Mouse (Mus musculus) cerebellum, postnatal 36 days (tissue): Measurements from ENCODE around the gene 9930111J21Rik1.
"Not testable (repeated sequence)": the region's sequence is repeated elsewhere in the genome, so short reads cannot be mapped to it uniquely, and the experiment has no call there.

Source experiments
- DNase-seq, 2 experiments: peaks; one replicate each; pipeline ENCODE4 v3.0.0; 2021 to 2022; ENCODE audit warnings: mixed read lengths in 2 of 2

Gene 9930111J21Rik1

DNA sequence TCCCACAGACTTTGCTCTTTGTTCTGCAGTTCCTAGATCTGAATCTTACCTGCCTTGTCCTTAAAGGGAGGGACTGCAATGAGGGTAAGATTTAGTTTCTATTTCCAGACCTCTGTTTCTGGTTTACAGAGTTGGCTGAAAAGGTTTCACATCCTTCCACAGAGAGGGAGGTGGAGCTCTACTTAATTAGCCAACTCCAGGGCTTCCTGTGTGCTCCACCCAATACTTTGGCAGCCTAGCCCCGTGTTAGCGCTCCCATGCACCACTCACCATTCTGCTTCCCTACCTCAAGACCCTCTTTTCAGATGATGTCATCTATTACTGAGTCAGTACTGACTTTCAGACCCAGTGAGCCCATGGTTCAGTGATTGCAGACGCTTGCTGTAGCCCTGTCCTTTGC lies at the start of gene 9930111J21Rik1:
9930111J21Rik1 (minus strand) TSS at position 148 of the 400 bp plus-strand sequence.
- not testable (repeated sequence) for DNase-seq

DNA sequence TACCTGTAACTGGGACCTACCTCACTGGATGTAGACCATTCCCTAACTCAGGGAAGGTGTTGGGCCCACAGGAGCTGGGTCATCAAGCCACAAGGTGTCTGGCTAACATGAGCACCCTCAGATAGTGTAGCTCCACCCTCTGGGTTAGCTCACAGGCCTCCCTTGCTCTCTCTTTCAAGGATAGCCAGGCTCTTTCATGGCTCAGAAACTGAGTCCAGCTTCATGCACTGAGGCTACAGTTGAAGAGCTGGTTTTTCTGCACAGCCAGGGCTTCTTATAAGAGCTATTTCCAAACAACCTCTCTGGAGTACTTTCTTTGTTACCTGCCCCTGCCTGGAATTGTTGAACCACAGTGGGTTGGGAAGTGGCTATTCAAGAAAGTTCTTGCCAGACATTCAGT lies 32.9 kb upstream of the 9930111J21Rik1 start:
- not testable (repeated sequence) for DNase-seq

DNA sequence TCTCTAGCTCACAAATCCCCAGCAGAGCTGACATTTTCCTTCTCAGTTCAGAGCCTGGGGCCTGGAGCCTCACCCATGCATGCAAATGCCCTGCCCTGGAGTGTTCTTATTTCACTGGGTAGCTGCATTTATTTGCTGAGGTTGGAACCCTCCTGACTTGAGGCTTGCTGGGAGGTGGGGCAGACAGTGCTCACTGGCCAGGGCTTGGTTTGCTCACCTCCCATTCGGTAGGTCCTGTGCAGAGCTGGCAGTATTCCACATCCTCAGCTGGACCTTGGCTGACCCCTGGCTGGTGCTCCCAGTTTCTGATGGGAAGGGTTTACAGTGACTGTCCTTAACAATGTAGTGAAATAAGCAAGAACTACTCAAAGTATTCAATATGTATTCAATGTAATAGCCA lies 27.6 kb upstream of the 9930111J21Rik1 start:
- DNase-seq, result not testable (repeated sequence)

DNA sequence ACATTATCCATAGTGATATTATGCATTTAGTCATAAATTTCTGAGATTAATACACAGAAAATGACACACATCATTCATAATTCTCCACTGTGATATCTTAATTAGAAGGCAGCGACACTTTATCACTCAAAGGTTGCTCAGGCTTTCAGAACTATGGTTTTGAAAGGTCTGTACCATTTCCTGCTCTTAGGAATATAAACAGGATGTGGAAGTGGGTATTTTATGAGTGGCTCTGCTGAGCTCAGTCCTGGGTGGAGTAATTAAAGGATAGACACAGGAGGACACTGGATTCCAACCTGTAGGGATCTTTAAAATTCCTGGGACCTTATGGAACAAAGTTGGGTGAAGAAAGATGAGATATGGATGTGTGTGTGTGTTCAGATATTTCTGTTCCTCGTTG lies 27.1 kb upstream of the 9930111J21Rik1 start:
- DNase-seq, result not testable (repeated sequence)

DNA sequence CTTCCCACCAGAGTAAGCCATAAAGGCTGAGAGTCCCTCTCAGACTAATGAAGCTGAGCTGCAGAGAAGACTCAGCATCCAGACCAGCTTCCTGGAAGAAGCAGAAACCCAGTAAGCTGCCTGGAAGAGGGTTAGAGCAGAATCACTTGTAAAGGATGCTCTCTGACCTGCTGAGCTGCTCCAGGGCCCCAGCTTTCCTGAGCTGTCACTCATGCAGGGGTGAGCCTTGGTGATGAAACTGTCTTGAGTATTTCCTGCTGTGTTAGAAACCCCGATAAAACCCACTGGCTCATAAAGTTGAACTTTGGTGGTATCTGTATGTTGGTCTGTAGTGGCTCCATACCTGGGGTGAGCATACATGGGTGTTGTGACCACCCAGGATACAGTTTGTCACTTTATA lies 21.2 kb upstream of the 9930111J21Rik1 start:
- DNase-seq, result not testable (repeated sequence)

DNA sequence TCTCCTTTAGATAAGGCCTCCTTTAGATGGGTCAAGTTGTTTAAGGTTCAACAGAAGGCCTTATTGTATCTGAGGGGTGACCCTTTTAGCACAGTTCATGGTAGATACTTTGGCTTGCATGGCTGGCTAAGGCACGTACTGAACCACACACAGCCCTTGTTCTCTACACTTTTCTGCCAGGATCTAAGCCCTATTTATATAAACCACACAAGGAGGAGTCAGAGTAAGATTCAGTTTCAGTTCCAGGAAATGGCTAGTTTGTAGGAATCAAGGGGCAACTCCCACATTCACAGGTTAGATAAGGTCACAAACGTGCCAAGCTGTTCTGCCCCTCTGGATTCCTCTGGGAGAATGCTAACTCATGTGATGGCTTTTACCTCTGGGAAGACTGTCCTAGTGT lies 14.8 kb upstream of the 9930111J21Rik1 start, which contains the start of gene Tgtp1:
Tgtp1 (minus strand) TSS at position 155 of the 400 bp plus-strand sequence.
- DNase-seq, result not testable (repeated sequence)

DNA sequence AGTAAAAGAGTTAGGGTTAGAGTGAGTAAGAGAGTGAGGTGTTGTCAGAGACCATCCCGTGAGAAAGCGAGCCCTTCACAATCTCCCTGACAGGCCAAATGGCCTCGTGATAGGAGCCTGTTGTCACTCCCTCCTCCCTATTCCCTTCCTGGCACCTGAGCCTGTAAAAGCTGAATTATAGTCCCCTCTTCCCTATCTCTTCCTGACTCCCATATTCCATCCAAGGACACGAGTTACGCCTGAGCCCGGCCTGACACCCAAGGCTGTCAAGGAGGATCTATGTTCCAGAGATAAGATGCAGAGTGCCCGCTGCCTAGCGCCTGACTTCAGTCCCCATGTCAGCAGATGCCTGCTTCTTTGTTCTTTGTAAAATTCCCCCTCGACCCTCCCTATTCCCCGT lies 14.1 kb upstream of the 9930111J21Rik1 start:
- not testable (repeated sequence) for DNase-seq

DNA sequence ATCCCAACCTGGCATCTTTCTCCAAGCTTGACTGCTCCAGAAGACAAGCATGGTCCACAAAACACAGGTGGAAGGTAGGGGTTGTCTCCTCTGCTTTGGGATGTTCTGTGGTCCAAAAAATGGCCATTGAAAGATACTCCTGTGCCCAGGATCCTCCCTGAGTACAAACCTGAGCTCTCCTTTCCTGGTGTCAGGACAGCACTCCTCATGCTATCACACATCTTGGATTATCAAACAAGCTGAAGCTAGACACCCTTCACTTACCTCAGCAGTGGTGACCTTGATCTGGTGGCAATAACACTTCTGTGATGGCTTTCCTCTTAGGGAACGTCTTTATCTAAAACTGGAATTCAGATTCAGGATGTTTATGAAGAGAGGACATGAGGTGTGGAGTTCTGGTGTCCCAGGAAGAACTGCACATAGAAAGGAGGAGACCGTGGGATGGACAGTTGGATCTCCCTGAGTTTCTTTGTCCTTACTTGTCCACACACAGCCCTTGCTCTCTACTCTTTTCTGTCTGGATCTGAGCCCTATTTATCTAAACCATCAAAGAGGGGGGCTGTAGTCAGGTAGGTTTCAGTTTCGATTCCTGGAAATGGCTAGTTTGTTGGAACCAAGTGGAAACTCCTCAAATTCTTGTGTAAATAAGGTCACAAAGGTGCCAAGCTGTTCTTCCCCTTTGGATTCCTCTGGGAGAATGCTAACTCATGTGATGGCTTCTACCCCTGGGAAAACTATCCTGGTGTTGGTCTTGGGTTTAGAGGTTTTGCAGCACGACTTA lies 12.7 kb upstream of the 9930111J21Rik1 start, which contains the start of gene Gm12185:
Gm12185 (minus strand) TSS at position 487 of the 781 bp plus-strand sequence.
- not testable (repeated sequence) for DNase-seq

DNA sequence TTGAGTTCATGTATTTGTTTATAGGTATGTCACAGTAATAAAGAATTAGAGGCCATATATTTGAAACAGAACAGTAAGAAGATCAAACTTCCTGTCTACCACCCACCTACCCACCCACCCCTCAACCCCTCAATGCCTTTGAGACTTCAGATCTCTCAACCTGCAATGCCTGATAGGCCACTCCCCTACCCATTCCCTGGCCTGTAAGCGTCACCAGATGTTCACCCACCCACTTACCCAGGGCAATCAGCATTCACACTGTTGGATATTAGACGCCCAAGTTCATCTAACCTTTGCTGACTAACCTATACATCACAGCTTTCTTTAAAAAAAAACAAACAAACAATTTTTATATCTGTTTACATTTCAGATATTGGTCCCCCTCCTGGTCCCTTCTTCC lies 10.8 kb upstream of the 9930111J21Rik1 start:
- DNase-seq, result not testable (repeated sequence)

DNA sequence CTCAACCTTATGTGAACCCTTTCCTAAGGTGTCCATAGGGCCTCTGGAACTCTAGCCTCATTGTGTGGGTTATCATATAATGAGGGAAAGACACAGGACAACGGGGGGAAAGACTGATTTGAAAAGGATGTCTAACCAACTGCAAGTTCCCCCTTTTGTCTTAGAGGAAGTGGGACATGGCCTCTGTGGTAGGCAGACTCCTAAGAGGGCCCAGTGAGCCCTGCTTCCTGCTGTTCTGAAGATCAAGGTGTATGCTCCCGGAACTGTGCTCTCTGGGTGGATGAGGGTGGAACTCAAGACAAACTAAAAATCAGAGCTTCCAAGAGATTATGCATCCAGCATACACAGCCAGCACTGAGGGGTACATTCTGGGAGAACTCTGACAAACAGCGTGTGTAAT lies 9.0 kb upstream of the 9930111J21Rik1 start:
- DNase-seq, result not testable (repeated sequence)

DNA sequence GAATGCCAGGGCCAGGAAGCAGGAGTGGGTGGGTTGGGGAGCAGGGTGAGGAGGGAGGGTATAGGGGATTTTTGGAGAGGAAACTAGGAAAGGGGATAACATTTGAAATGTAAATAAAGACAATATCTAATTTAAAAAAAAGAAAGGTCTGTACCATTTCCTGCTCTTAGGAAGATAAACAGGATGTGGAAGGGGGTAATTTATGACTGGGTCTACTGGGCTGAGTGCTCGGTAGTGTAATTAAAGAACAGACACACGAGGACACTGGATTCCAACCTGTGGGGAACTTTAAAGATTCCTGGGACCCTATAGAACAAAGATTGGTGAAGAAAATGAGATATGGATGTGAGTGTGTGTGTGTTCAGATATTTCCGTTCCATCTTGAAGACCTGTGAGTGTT lies 3.6 kb upstream of the 9930111J21Rik1 start:
- not testable (repeated sequence) for DNase-seq

DNA sequence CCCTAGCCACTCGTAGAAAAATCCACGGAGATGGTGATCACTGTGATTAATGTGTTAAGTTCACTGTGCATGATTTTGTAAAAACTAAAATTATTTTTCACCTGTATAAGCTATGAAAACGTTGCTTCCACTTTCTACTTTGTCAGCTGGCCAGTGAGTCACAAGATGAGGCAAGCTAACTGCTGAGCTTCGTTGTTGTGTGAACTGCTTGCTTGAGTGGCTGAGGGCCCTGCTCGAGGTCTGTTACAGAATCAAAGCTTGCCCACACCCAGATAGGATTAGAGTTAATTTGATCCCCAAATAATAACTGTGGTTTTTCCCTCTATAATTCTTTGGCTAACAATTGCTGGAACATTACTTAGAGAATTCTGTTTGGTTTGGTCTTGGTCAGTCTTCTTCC lies 854 bp upstream of the 9930111J21Rik1 start:
- not testable (repeated sequence) for DNase-seq

DNA sequence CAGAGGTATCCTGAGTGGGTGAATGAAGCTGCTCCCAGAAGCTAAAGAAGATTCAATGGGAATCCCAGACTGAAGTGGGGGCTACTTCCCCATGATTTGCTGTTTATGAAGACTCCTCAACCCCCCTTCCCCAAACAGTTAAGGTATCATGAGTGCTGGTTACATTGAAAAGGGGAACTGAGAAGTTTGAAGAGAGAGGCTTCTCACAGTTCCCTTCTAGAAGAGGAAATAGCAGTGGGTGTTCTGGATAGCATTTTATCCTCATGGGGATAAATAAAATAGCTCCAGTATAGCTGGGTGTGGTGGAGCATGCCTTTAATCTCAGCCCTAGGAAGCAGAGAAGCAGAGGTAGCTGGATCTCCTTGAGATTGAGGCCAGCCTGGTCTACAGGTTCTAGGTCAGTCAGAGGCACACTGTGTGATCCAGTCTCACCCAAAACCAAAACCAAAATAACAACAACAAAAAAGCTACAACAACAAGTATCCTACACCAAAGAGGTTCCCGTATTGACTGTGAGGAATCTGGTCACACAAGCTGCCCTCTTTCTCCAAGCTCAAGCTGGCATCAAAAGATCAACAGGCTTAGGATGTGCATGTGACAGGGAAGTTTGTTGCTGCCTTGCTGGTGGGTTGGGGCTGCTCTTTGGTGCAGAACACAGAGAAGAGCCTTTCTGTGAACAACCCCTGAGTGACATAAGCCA lies 808 bp downstream of the 9930111J21Rik1 start, which contains the start of gene Olfr56:
Olfr56 (plus strand) TSS at position 650 of the 700 bp plus-strand sequence.
- not testable (repeated sequence) for DNase-seq

DNA sequence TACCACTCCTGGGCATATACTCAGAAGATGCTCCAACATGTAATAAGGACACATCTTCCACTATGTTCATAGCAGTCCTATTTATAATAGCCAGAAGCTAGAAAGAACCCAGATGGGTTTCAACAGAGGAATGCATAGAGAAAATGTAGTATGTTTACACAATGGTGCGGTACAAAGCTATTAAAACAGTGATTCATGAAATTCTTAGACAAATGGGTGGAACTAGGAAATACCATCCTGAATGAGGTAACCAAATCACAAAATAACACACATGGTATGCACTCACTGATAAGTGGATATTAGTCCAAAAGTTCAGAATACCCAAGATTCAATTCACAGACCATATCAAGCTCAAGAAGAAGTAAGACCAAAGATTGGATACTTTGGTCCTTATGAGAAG lies 4.5 kb downstream of the 9930111J21Rik1 start:
- DNase-seq, result not testable (repeated sequence)

DNA sequence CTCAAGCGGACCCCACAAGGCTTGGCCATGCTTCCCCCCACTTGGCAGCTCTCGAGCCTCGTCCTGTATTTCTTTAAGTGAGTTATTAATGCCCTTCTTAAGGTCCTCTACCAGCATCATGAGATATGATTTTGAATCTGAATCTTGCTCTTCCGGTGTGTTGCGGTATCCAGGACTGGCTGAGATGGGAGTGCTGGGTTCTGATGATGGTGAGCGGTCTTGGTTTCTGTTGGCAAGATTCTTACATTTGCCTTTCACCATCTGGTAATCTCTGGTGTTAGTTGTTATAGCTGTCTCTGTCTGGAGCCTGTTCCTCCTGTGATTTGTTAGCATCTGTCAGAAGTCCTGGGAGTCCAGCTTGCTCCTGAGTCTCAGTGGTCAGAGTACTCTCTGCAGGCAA lies 33.1 kb downstream of the 9930111J21Rik1 start, which contains the start of gene Psme2b:
Psme2b (minus strand) TSS at position 101 of the 400 bp plus-strand sequence.
- not testable (repeated sequence) for DNase-seq

DNA sequence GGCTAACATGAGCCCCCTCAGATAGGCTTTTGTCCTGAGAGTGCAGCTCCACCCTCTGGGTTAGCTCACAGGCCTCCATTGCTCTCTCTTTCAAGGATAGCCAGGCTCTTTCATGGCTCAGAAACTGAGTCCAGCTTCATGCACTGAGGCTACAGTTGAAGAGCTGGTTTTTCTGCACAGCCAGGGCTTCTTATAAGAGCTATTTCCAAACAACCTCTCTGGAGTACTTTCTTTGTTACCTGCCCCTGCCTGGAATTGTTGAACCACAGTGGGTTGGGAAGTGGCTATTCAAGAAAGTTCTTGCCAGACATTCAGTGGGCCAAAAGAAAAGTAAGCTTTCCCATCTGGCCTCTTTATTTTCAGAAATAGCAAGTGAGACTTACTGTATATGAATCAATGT lies 39.9 kb downstream of the 9930111J21Rik1 start:
- DNase-seq, result not testable (repeated sequence)

DNA sequence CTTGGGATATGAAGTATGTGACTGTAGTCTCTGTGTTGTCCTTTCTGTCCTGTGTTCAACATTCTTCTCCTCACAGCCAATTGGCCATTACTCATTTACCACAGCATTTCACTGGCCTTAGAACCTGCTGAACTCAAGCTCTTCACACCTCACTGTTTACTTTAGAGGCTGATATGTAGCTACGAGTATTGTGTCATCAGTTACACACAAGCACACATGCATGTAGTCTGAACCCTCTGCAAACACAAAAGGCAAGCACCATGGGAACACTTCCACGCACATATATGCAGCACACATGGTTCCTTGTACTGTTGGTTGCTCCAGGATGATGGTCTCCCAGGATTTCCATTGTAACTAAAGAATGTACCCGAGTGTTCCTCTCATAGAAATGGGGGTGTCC lies 43.9 kb downstream of the 9930111J21Rik1 start:
- not testable (repeated sequence) for DNase-seq

DNA sequence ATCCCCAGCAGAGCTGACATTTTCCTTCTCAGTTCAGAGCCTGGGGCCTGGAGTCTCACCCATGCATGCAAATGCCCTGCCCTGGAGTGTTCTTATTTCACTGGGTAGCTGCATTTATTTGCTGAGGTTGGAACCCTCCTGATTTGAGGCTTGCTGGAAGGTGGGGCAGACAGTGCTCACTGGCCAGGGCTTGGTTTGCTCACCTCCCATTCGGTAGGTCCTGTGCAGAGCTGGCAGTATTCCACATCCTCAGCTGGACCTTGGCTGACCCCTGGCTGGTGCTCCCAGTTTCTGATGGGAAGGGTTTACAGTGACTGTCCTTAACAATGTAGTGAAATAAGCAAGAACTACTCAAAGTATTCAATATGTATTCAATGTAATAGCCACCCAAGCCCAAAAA lies 45.3 kb downstream of the 9930111J21Rik1 start:
- not testable (repeated sequence) for DNase-seq

DNA sequence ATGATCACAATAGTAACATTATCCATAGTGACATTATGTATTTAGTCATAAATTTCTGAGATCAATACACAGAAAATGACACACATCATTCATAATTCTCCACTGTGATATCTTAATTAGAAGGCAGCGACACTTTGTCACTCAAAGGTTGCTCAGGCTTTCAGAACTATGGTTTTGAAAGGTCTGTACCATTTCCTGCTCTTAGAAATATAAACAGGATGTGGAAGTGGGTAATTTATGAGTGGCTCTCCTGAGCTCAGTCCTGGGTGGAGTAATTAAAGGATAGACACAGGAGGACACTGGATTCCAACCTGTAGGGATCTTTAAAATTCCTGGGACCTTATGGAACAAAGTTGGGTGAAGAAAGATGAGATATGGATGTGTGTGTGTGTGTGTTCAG lies 45.8 kb downstream of the 9930111J21Rik1 start:
- DNase-seq, result not testable (repeated sequence)

DNA sequence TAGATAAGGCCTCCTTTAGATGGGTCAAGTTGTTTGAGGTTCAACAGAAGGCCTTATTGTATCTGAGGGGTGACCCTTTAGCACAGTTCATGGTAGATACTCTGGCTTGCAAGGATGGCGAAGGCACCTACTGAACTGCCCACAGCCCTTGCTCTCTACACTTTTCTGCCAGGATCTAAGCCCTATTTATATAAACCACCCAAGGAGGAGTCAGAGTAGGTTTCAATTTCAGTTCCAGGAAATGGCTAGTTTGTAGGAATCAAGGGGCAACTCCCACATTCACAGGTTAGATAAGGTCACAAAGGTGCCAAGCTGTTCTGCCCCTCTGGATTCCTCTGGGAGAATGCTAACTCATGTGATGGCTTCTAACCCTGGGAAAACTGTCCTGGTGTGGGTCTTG lies 51.1 kb downstream of the 9930111J21Rik1 start:
- not testable (repeated sequence) for DNase-seq

DNA sequence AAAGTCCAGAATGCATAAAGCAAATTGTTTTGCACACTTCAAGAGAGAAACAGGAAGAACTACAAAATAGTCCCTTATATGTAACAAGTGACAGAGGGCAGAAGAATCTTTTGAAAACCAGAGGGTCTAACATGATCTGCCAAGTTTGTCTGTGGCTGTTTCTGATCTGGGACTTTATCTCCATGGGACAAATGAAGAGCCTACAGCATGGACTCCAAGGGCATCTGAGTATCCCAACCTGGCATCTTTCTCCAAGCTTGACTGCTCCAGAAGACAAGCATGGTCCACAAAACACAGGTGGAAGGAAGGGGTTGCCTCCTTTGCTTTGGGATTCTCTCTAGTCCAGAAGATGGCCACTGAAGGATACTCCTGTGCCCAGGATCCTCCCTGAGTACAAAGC lies 52.8 kb downstream of the 9930111J21Rik1 start:
- not testable (repeated sequence) for DNase-seq

DNA sequence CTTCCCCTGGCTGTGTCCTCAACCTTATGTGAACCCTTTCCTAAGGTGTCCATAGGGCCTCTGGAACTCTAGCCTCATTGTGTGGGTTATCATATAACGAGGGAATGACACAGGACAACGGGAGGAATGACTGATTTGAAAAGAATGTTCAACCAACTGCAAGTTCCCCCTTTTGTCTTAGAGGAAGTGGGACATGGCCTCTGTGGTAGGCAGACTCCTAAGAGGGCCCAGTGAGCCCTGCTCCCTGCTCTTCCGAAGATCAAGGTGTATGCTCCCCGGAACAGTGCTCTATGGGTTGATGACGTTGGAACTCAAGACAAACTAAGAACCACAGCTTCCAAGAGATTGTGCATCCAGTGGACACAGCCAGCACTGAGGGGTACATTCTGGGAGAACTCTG lies 55.4 kb downstream of the 9930111J21Rik1 start:
- not testable (repeated sequence) for DNase-seq

DNA sequence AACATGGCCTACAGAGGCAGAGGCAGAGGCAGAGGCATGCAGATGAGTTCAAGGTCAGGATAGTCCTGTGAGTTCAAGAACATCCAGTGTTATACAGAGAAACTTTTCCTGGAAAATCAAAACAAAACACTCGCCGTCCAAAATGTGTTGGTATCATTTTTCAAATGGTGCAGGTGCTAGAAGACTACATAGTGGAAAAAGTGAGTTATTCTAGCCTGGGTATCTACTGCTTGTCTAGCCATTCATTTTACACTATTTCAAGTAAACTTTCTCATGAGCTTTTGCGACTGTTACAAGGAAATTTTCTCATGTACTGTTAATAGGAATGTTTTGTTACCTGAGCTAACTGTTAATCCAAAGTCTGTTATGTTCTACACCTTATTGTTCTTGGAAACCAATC lies 60.8 kb downstream of the 9930111J21Rik1 start:
- DNase-seq, result no peak
